Mouse (Mus musculus): ENCODE measurements around the gene Arhgap6.

Arhgap6 gene

DNA sequence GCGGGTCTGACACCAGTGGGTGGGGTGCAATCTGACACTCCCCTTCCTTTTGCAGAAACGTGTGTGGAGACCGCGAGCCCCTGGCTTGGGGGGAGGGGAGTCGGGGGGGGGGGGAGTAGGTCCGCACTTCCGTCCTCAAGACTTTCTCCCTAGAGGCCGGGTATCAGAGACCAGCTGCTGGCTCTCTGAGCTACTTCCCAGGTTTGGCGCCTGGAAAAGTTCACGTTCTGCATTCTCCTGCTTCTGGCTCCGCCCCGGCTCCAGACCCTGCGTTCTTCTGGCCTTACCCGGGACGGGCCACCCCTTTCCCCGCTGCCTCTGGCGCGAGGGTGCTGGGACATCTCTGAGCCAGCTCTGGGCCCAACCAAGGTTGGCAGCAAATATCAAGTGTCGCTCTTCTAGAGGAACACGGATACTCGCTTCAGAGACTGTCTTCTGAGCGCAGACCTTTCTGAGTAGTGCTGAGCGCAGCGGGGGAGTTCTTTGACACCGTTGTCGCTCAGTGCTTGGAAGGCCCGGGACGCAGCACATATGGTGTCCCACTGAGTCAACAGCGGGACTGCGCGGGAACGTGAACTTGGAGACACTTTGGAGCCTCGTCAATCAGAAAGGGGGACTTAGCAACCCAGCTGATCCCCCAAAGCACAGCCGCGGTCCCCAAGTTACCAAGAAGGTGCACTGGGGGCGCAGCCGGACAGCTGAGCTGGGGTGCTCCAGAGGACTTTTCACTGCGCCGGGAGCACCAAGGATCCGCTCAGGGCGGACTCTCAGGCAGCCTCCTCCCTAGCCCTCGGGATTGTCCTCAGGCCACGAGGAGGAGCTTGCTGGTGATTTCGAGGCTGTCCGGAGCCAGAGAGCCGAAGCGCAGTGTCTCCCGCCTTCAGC, at the start of gene Arhgap6:
TSS of gene Arhgap6 (plus strand) at position 126 of the 885 bp plus-strand sequence.
- DNase-seq (ENCODE audit: low spot score), result peak; percentile 51

DNA sequence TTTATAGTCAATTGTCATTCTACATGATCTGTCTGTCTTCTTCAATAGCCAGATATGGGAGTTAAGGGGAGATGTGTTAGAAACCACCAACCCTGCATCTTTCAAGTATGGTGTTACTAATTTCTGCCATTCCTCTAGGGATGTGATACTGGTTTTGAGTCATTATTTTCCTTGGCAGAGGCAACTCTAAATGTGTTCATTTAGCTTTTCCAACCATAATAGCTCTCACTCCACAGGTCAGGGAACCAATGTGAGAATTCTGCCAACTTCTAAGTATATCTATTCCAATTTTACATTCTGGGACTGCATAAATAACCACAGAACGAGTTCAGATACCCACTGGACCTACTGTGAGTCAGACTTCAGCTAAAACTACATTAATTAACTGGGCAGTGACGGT, 47.9 kb upstream of the Arhgap6 start:
- DNase-seq (ENCODE audit: low spot score), result no peak

DNA sequence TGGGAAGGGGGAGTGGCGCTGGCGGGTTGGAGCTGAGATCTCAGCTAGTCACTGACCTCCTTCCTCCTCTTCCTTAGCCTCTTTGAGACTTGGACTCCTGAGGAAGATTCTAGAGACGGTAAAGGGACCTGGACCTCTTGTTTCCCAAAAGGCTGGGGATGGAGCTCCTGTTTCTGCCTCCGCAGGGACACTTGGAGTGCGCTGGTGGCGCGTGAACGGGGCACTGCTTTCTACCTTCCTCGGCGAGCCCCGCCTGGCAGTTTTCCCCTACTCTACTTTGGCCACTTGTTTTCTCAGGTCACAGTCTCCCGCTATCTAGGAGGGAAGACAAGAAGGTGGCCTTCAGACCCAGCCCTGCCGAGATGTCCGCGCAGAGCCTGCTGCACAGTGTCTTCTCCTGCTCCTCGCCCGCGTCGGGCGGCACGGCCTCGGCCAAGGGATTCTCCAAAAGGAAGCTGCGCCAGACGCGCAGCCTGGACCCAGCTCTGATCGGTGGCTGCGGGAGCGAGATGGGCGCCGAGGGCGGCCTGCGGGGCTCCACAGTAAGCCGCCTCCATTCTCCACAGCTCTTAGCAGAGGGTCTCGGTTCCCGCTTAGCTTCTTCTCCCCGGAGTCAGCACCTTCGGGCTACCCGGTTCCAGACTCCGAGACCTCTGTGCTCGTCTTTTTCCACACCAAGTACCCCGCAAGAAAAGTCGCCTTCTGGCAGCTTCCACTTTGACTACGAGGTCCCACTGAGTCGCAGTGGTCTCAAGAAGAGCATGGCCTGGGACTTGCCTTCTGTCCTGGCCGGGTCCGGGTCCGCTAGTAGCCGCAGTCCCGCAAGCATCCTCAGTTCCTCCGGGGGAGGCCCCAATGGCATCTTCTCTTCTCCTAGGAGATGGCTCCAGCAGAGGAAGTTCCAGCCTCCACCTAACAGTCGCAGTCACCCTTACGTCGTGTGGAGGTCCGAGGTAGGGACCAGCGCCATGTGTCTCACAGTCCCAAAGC, 1.3 kb downstream of the Arhgap6 start:
- DNase-seq (ENCODE audit: low spot score), result peak; percentile 9

- no peak for DNase-seq (ENCODE audit: low spot score)
Measured at GRCm38 (mm10) chrX:168804677-168805076, 9.8 kb downstream of the Arhgap6 start.

DNA sequence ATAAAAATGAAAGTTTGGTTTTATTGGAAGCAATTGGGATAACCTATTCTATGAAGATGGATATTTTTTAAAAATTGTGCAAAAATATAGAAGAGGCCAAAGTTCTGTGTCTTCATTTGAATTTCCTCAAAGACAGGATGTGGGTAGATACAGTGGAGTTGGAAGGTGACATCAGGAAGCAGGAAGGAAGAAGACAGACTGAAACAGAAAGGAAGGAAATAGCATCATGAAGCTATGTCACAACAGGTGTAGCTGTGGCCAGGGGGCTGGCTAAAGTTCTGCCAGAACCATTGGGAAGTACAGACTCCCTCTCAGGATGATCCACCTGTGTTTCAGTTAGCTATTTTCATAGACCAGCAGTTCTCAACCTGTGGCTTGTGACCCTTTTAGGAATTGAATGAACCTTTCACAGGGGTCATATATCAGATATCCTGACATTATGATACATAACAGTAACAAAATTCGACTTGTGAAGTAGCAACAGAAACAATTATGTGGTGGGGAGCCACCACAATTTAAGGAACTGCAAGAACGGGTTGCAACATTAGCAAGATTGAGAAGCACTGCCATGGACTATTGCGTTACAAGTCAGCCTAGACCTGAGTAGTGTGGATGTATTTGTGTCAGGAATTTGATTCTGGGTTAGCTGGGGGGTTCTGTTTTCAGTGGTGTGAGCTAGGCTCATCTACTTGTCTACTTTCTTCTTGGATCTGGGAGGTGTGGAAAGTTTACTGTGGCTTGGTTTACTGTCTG, 15.8 kb downstream of the Arhgap6 start:
- DNase-seq (ENCODE audit: low spot score), result no peak

DNA sequence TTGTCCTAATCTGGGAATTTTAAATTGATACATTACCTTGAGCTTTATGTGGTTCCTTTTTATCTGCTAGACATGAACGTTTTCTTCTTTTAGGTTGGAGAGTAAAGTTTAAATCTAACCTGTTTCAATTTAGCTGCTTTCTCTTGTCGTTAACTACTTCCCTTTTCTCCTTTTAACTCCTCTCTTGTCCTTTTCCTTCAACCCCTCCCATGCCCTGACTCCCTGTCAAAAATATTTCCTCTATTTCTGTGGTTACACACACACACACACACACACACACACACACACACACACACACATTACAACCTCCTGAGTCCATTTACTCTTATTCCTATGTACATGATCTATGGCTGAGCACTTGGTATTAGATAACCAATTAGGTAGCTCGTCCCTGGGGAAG, 24.0 kb downstream of the Arhgap6 start:
- DNase-seq (ENCODE audit: low spot score), result no peak

DNA sequence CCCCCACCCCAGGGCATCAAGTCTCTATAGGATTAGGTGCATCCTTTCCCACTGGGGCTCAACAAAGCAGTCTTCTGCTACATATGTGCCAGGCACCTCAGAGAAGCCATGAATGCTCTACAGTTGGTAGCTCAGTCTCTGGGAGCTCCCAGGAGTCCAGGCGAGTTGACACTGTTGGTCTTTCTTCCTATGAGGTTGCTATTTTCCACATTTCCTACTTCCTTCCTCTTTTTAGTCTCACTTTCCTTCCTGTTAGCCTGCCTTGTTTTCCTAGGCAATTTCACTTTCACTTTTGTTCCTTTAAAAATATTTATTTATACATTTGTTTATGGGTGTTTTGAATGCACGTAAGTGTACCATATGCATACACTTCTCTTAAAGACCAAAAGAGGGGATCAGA, 29.3 kb downstream of the Arhgap6 start:
- DNase-seq (ENCODE audit: low spot score), result no peak

DNA sequence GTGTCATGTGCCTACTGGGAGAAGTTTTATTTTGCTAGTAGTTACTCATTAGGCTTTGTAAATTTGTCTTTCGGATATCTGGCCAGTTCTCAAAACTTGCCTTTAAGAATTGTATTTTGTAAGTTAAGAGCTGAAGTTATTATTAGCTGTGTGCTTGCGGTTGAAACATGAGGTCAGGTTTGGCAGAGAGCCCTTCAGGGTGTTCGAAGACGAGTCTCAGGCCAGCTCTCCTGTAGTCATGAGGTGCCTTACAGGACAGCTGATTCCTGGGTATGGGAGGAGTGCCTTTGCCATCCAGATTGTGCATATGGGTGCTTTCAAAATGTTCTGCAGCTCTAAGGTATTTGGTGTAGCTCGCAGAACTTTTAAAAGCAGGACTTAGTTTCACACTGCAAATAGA, 37.4 kb downstream of the Arhgap6 start:
- DNase-seq (ENCODE audit: low spot score), result no peak

GRCm38 (mm10) chrX:168848062-168848461, 53.2 kb downstream of the Arhgap6 start:
- DNase-seq (ENCODE audit: low spot score), result no peak

- no peak for DNase-seq (ENCODE audit: low spot score)
Measured at GRCm38 (mm10) chrX:168874688-168875087, 79.8 kb downstream of the Arhgap6 start.

- no peak for DNase-seq (ENCODE audit: low spot score)
Measured at GRCm38 (mm10) chrX:168903557-168903956, 108.7 kb downstream of the Arhgap6 start.

GRCm38 (mm10) chrX:168904086-168904485, 109.2 kb downstream of the Arhgap6 start:
- no peak for DNase-seq (ENCODE audit: low spot score)

GRCm38 (mm10) chrX:168907586-168907985, 112.7 kb downstream of the Arhgap6 start:
- DNase-seq (ENCODE audit: low spot score), result no peak

DNA sequence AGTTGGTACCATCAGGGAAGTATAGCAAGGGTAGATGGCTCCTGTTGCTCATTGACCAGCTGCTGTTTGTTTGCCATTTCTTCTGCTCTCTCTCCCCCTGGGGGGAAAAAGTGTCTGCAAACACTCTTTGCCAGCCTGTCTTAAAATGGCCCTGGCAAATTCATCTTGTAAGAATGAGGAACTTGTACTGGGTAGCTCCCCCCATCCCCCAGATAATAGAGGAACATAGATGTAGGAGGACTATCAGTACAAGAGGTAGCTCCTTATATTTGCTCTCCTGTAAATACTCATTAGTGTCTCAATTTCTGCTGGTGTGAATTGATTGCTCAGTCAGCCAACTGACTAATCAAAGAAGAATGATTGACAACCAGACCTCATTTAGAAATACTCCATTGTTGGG, 118.6 kb downstream of the Arhgap6 start:
- no peak for DNase-seq (ENCODE audit: low spot score)

DNA sequence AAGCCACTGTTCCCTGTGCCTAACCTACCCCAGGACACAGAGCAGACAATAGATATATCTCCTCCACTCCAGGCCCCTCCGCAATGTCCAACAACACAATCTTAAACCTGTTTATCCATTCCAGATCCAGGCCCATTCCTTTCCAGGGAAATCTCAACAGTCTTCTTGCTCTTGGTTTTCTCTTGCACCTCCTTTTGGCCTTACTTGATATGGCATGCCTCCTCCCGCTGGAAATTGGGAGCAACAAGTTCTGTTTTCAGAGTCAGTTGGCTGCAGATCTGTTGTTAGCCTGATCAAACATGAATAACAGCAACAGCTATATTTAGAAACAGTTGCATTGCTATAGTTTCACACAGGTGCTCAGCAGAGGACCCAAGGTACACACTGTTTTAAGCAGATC, 126.0 kb downstream of the Arhgap6 start:
- no peak for DNase-seq (ENCODE audit: low spot score)

GRCm38 (mm10) chrX:168932420-168932819, 137.5 kb downstream of the Arhgap6 start:
- no peak for DNase-seq (ENCODE audit: low spot score)

DNA sequence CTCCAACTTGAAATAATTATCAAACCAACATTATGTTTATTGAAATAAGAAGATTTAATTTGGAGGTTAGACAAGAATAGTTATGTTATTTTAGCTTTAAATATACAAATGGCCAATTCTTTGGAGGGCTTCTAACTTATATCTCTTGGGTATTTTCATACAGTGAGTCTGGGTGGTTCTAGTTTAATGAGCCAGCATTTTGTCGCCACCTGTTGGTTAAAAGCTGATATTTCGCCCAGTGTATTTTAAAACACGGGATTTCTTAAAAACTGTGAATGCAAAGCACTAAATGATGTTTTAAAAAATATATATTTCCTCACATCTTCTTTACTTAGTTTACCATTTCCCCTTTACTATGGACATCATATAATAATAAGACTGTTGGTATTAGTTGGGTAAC, 140.5 kb downstream of the Arhgap6 start:
- DNase-seq (ENCODE audit: low spot score), result peak; percentile 12

DNA sequence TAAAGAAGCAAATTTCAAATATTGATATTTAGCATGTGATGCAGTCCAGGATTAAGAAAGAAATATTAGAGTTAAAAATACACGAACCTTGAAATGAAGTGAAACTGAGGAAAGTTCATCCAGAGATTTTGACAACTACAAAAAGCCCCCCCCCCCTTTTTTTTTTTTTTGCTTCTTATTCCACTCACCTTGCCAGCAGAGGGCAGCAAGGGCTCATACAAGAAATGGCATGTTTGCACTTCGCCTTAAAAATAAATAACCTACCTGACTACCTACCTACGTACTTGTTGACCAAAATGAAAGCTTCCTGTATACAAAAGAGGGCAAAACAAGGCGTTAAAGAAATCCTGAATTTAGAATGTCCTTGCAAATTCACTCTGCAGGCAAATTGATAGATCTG, 143.0 kb downstream of the Arhgap6 start:
- peak; percentile 12 for DNase-seq (ENCODE audit: low spot score)

GRCm38 (mm10) chrX:168941684-168942083, 146.8 kb downstream of the Arhgap6 start:
- DNase-seq (ENCODE audit: low spot score), result no peak

- DNase-seq (ENCODE audit: low spot score), result no peak
Measured at GRCm38 (mm10) chrX:168943217-168943616, 148.3 kb downstream of the Arhgap6 start.

DNA sequence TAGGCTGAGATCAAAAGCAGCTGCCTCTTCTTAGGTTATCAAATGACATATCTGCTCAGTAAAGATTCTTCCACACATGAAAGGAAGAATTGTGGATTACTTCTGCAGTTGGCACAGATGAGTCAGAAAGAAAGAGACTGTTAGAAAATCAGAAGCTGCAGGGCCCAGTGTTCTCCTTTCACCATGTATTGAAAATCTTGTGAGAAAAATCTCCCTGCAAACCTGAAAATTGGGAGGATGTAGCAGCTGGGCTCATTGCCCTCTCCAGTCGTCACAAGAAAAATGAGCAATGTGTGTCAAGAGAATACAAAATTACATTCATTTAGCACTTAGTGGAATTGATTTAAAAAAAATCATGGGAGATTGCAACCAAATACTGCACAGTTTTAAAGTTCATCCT, 180.5 kb downstream of the Arhgap6 start:
- no peak for DNase-seq (ENCODE audit: low spot score)

GRCm38 (mm10) chrX:168977776-168978175, 182.9 kb downstream of the Arhgap6 start:
- DNase-seq (ENCODE audit: low spot score), result peak; percentile 7
